Mouse (Mus musculus): ENCODE data around the gene Zfp580.
"Not testable (repeated sequence)": the region's sequence is repeated elsewhere in the genome, so short reads cannot be mapped to it uniquely, and the experiment has no call there.

The Zfp580 gene

GRCm38 (mm10) chr7:5051193-5052192, at the start of gene Zfp580:
Zfp580 (plus strand) TSS chr7:5051538.
- peak; percentile 60 for ATAC-seq (ENCODE audit: low TSS enrichment)

- not testable (repeated sequence) for ATAC-seq (ENCODE audit: low TSS enrichment)
Measured at GRCm38 (mm10) chr7:5002876-5003275, 48.5 kb upstream of the Zfp580 start.

GRCm38 (mm10) chr7:5008229-5008628, 43.1 kb upstream of the Zfp580 start:
- no peak for ATAC-seq (ENCODE audit: low TSS enrichment)

- no peak for ATAC-seq (ENCODE audit: low TSS enrichment)
Measured at GRCm38 (mm10) chr7:5012681-5013513, 38.4 kb upstream of the Zfp580 start.

GRCm38 (mm10) chr7:5014251-5015117, 36.9 kb upstream of the Zfp580 start, which contains the start of the genes Zfp524 and Fiz1:
Zfp524 (plus strand) TSS chr7:5014415.
Fiz1 (minus strand) TSS chr7:5014697.
- ATAC-seq (ENCODE audit: low TSS enrichment) = peak; percentile 62

- ATAC-seq (ENCODE audit: low TSS enrichment) = peak; percentile 67
Measured at GRCm38 (mm10) chr7:5015118-5016001, 36.0 kb upstream of the Zfp580 start, which contains the start of gene Gm44973. Gm44973 (plus strand) TSS chr7:5015496.

- ATAC-seq (ENCODE audit: low TSS enrichment) = no peak
Measured at GRCm38 (mm10) chr7:5016057-5016456, 35.3 kb upstream of the Zfp580 start.

GRCm38 (mm10) chr7:5016920-5017319, 34.4 kb upstream of the Zfp580 start:
- ATAC-seq (ENCODE audit: low TSS enrichment) = no peak

GRCm38 (mm10) chr7:5017352-5017751, 34.0 kb upstream of the Zfp580 start:
- ATAC-seq (ENCODE audit: low TSS enrichment) = no peak

- ATAC-seq (ENCODE audit: low TSS enrichment) = no peak
Measured at GRCm38 (mm10) chr7:5017931-5018330, 33.4 kb upstream of the Zfp580 start.

GRCm38 (mm10) chr7:5019576-5019975, 31.8 kb upstream of the Zfp580 start:
- not testable (repeated sequence) for ATAC-seq (ENCODE audit: low TSS enrichment)

GRCm38 (mm10) chr7:5020000-5020681, 31.2 kb upstream of the Zfp580 start, which contains the start of the genes Zfp865 and Ccdc106:
Zfp865 (plus strand) TSS chr7:5020376.
Ccdc106 (plus strand) TSS chr7:5020553.
- ATAC-seq (ENCODE audit: low TSS enrichment) = peak; percentile 92

GRCm38 (mm10) chr7:5020685-5021084, 30.7 kb upstream of the Zfp580 start:
- peak; percentile 2; the same call in 1 of the 2 replicates for ATAC-seq (ENCODE audit: low TSS enrichment)

GRCm38 (mm10) chr7:5021197-5021596, 30.1 kb upstream of the Zfp580 start:
- ATAC-seq (ENCODE audit: low TSS enrichment) = no peak

- ATAC-seq (ENCODE audit: low TSS enrichment) = no peak
Measured at GRCm38 (mm10) chr7:5029543-5029942, 21.8 kb upstream of the Zfp580 start.

GRCm38 (mm10) chr7:5029946-5030345, 21.4 kb upstream of the Zfp580 start:
- ATAC-seq (ENCODE audit: low TSS enrichment) = no peak

- ATAC-seq (ENCODE audit: low TSS enrichment) = no peak
Measured at GRCm38 (mm10) chr7:5030554-5031275, 20.6 kb upstream of the Zfp580 start.

GRCm38 (mm10) chr7:5031496-5031895, 19.8 kb upstream of the Zfp580 start:
- no peak for ATAC-seq (ENCODE audit: low TSS enrichment)

- ATAC-seq (ENCODE audit: low TSS enrichment) = no peak
Measured at GRCm38 (mm10) chr7:5033818-5034217, 17.5 kb upstream of the Zfp580 start, which contains the start of gene 4632433K11Rik. 4632433K11Rik (plus strand) TSS chr7:5034118.
